Mouse (Mus musculus) CH12.LX (cell line): ENCODE data around the gene Rprd1b. TPM values are rescaled to one million over a fixed set of nuclear protein-coding genes. Genes with fewer than 3 reads are reported as not detected.

Source experiments
- DNase-seq: peaks from one replicate; pipeline ENCODE4 v3.0.0-alpha.2; 2013; ENCODE audit errors: extremely low read depth
- H3K27ac ChIP-seq: 2 replicates; pipeline ENCODE4 v1.5.1; 2012; ENCODE audit warnings: low read depth, mild to moderate bottlenecking, control low read depth, moderate library complexity; ENCODE audit not compliant: insufficient read depth
- H3K27me3 ChIP-seq: replicated peaks from 2 replicates; pipeline ENCODE3; 2012; ENCODE audit warnings: inconsistent platforms
- H3K36me3 ChIP-seq, 2 experiments: replicated peaks in 1 of 2; 2 replicates each; pipeline versions ENCODE3 to v1.6.1; 2012; ENCODE audit warnings: inconsistent platforms in 1 of 2, low read length in 1 of 2, mild to moderate bottlenecking in 1 of 2, mixed read lengths in 1 of 2, moderate library complexity in 1 of 2; ENCODE audit not compliant: control insufficient read depth in 1 of 2, insufficient read depth in 1 of 2
- H3K4me1 ChIP-seq, 2 experiments: 2 replicates each; pipeline ENCODE4 v1.6.1; 2012; ENCODE audit warnings: inconsistent platforms in 1 of 2, moderate library complexity in 1 of 2; ENCODE audit not compliant: insufficient read depth in 2 of 2, control insufficient read depth in 1 of 2
- H3K4me2 ChIP-seq: 2 replicates; pipeline ENCODE4 v1.6.1; 2012; ENCODE audit warnings: low read depth, mild to moderate bottlenecking, control low read depth; ENCODE audit not compliant: poor library complexity, insufficient read depth, severe bottlenecking
- H3K4me3 ChIP-seq, 3 experiments: fragments of 150-350 bp in 1 of 3; sonication (generic) in 1 of 3; replicated peaks in 1 of 3; 2 replicates each; pipeline versions ENCODE3 to v1.5.1; 2011 to 2012; ENCODE audit warnings: low read depth in 2 of 3, low read length in 2 of 3, mild to moderate bottlenecking in 2 of 3, moderate library complexity in 2 of 3, control low read depth in 1 of 3, improper control_type of control experiment in 1 of 3, inconsistent platforms in 1 of 3, mixed read lengths in 1 of 3; ENCODE audit not compliant: poor library complexity in 1 of 3
- H3K79me2 ChIP-seq: replicated peaks from 2 replicates; pipeline ENCODE4 v1.6.1; 2012; ENCODE audit warnings: mild to moderate bottlenecking, moderate library complexity; ENCODE audit not compliant: control insufficient read depth, poor library complexity, insufficient read depth, severe bottlenecking; ENCODE audit errors: extremely low read depth
- H3K9ac ChIP-seq: 2 replicates; pipeline ENCODE4 v1.6.1; 2012; ENCODE audit warnings: low read depth, mild to moderate bottlenecking, control low read depth, moderate library complexity; ENCODE audit not compliant: insufficient read depth
- H3K9me3 ChIP-seq: replicated peaks from 2 replicates; pipeline ENCODE3; 2012; ENCODE audit warnings: low read length, inconsistent platforms, mixed read lengths
- BHLHE40 ChIP-seq: IDR thresholded peaks from 2 replicates; pipeline ENCODE4 v1.6.1; 2011; ENCODE audit warnings: mild to moderate bottlenecking, low read depth, low read length, improper control_type of control experiment
- CHD1 ChIP-seq: IDR thresholded peaks from 2 replicates; pipeline ENCODE4 v1.6.1; 2012; ENCODE audit warnings: low read depth, low read length, improper control_type of control experiment, inconsistent platforms
- CTCF ChIP-seq, 2 experiments: IDR thresholded peaks in 1 of 2; conservative IDR thresholded peaks in 1 of 2; 2 replicates each; pipeline ENCODE4 v1.5.1; 2011 to 2012; ENCODE audit warnings: low read depth in 2 of 2, low read length in 2 of 2, improper control_type of control experiment in 1 of 2, inconsistent platforms in 1 of 2, mild to moderate bottlenecking in 1 of 2, moderate library complexity in 1 of 2
- E2F4 ChIP-seq: IDR thresholded peaks from 2 replicates; pipeline ENCODE4 v1.6.1; 2011; ENCODE audit warnings: low read depth, low read length, improper control_type of control experiment; ENCODE audit not compliant: insufficient replicate concordance
- ELF1 ChIP-seq: IDR thresholded peaks from 2 replicates; pipeline ENCODE4 v1.6.1; 2014; ENCODE audit warnings: low read depth, mild to moderate bottlenecking, inconsistent platforms, low read length, improper control_type of control experiment
- EP300 ChIP-seq: IDR thresholded peaks from 2 replicates; pipeline ENCODE4 v1.6.1; 2011; ENCODE audit warnings: low read length, improper control_type of control experiment
- HCFC1 ChIP-seq: IDR thresholded peaks from 2 replicates; pipeline ENCODE4 v1.6.1; 2012; ENCODE audit warnings: low read depth, mild to moderate bottlenecking, inconsistent platforms, low read length, improper control_type of control experiment
- JUN ChIP-seq: IDR thresholded peaks from 2 replicates; pipeline ENCODE4 v1.6.1; 2011; ENCODE audit warnings: low read depth, mild to moderate bottlenecking, low read length, improper control_type of control experiment, moderate library complexity; ENCODE audit not compliant: insufficient read depth
- JUND ChIP-seq: conservative IDR thresholded peaks from 2 replicates; pipeline ENCODE4 v1.6.1; 2011; ENCODE audit warnings: low read depth, low read length, improper control_type of control experiment
- KAT2A ChIP-seq: IDR thresholded peaks from 2 replicates; pipeline ENCODE4 v1.6.1; 2012; ENCODE audit warnings: low read length, improper control_type of control experiment, inconsistent platforms; ENCODE audit not compliant: insufficient replicate concordance
- MAX ChIP-seq: IDR thresholded peaks from 2 replicates; pipeline ENCODE4 v1.6.1; 2011; ENCODE audit warnings: low read length, improper control_type of control experiment
- MEF2A ChIP-seq: IDR thresholded peaks from 2 replicates; pipeline ENCODE4 v1.6.1; 2014; ENCODE audit warnings: low read depth, mild to moderate bottlenecking, inconsistent platforms, low read length, improper control_type of control experiment, borderline replicate concordance
- MXI1 ChIP-seq: IDR thresholded peaks from 2 replicates; pipeline ENCODE4 v1.6.1; 2011; ENCODE audit warnings: mild to moderate bottlenecking, low read depth, low read length, improper control_type of control experiment
- POLR2AphosphoS2 ChIP-seq: IDR thresholded peaks from 2 replicates; pipeline ENCODE4 v1.6.1; 2011; ENCODE audit warnings: low read depth, low read length, improper control_type of control experiment
- SIN3A ChIP-seq: IDR thresholded peaks from 2 replicates; pipeline ENCODE4 v1.6.1; 2012; ENCODE audit warnings: low read length, improper control_type of control experiment, inconsistent platforms
- SMC3 ChIP-seq: IDR thresholded peaks from 2 replicates; pipeline ENCODE4 v1.6.1; 2011; ENCODE audit warnings: low read depth, low read length, improper control_type of control experiment
- TBP ChIP-seq: conservative IDR thresholded peaks from 2 replicates; pipeline ENCODE4 v1.6.1; 2011; ENCODE audit warnings: low read depth, low read length, improper control_type of control experiment
- UBTF ChIP-seq: IDR thresholded peaks from 2 replicates; pipeline ENCODE4 v1.6.1; 2012; ENCODE audit warnings: low read depth, mild to moderate bottlenecking, inconsistent platforms, low read length, improper control_type of control experiment, moderate library complexity
- ZMIZ1 ChIP-seq: IDR thresholded peaks from 2 replicates; pipeline ENCODE4 v1.6.1; 2012; ENCODE audit warnings: low read depth, mild to moderate bottlenecking, inconsistent platforms, low read length, improper control_type of control experiment
- dilution Hi-C: fragments of 300-500 bp; cut with MboI; formaldehyde crosslinking; loops from 2 replicates; pipeline ENCODE4 v1.14.3; 2020; ENCODE audit warnings: low sequenced_read_pairs; ENCODE audit not compliant: extremely low pct_unique_long_range_greater_than_20kb, extremely low pct_ligation_motif_present
- in situ Hi-C: fragments of 300-500 bp; cut with MboI; formaldehyde crosslinking; loops from 3 replicates; pipeline ENCODE4 v1.14.3; 2019; ENCODE audit warnings: low sequenced_read_pairs, low pct_ligation_motif_present, low pct_unique_long_range_greater_than_20kb, mixed read lengths
- polyA plus RNA-seq: library from polyadenylated mRNA; unstranded; fragments of >175 nt; gene quantifications from 2 replicates; pipeline ENCODE4 v1.2.1, GENCODE M21; 2012; ENCODE audit warnings: low read depth; ENCODE audit not compliant: insufficient read length
- total RNA-seq, 2 experiments: library from RNA; depleted of rRNA; stranded (reverse); fragments of 300-350 nt in 1 of 2; fragments of >200 nt in 1 of 2; gene quantifications; 2 replicates each; pipeline ENCODE4 v1.2.3; 2012 to 2014

Gene Rprd1b
- total and polyA plus RNA-seq, 3 experiments: 11.8 to 33.1 (median 16.4) TPM

GRCm38 (mm10) chr2:158144263-158144662, 116.0 kb downstream of the Rprd1b start:
- TF ChIP-seq ELF1 (no peak), ZMIZ1 (no peak), SMC3 (no peak), JUND (no peak), SIN3A (no peak), EP300 (no peak), POLR2AphosphoS2 (no peak), CHD1 (no peak), UBTF (no peak), TBP (no peak), MAX (no peak), HCFC1 (no peak), JUN (no peak), CTCF (conservative IDR thresholded peaks at IDR 0.05 in 1 of 2, IDR thresholded peaks at IDR 0.05 in 1 of 2; ENCODE audit: low read depth in 2 of 2, low read length in 2 of 2) (no peak), E2F4 (no peak)
- no peak for DNase-seq
- Histone ChIP-seq H3K9me3 (no peaks in the 10 kb centered on the region), H3K9ac (no peak overlapping the region), H3K4me2 (no peak overlapping the region), H3K36me3 (no peaks in the 10 kb centered on the region), H3K79me2 (no peaks in the 10 kb centered on the region), H3K27ac (no peak overlapping the region), H3K4me3 (no peak overlapping the region), H3K27me3 (peaks cover 82% of the 10 kb centered on the region), H3K4me1 (peaks cover 3 to 12% of the 10 kb centered on the region in 2 experiments; a peak in 2 of 4 replicates)
- dilution Hi-C loops (no loop called here), in situ Hi-C loops (no loop called here)

GRCm38 (mm10) chr2:158144750-158145527, 116.6 kb downstream of the Rprd1b start:
- dilution Hi-C loops (no loop called here), in situ Hi-C loops (no loop called here)
- no peaks in the 10 kb centered on the region for H3K79me2 ChIP-seq
- H3K9ac ChIP-seq: no peak overlapping the region
- H3K9me3 ChIP-seq: peaks cover under 1% of the 10 kb centered on the region
- H3K27ac ChIP-seq: no peak overlapping the region
- DNase-seq: no peak
- H3K4me1 ChIP-seq: peaks cover 3 to 12% of the 10 kb centered on the region in 2 experiments; a peak in 2 of 4 replicates
- no peaks in the 10 kb centered on the region for H3K36me3 ChIP-seq
- TF ChIP-seq MEF2A: no peak
- no peak for TF ChIP-seq MXI1
- TF ChIP-seq JUND: no peak
- no peak for TF ChIP-seq BHLHE40
- no peak for TF ChIP-seq KAT2A
- peaks cover 83% of the 10 kb centered on the region for H3K27me3 ChIP-seq
- no peak overlapping the region for H3K4me3 ChIP-seq
- no peak overlapping the region for H3K4me2 ChIP-seq
